Mouse (Mus musculus) limb, embryonic 14.5 days (tissue): ENCODE results near the gene Sel1l3. TPM values are rescaled to one million over a fixed set of nuclear protein-coding genes. Genes with fewer than 3 reads are reported as not detected.

Source experiments
- ATAC-seq: fragments of 200-750 bp; cut with Nextera tagmentation; 2 replicates; pipeline ENCODE4 v1.8.0; 2017; ENCODE audit warnings: low read depth, moderate number of reproducible peaks, moderate TSS enrichment; ENCODE audit not compliant: low FRiP score
- DNase-seq: peaks from one replicate; pipeline ENCODE4 v3.0.0-alpha.2; 2015; ENCODE audit warnings: low spot score
- H3K27ac ChIP-seq: fragments of 300-500 bp; sonication (generic); replicated peaks from 2 replicates; pipeline ENCODE4 v1.5.1; 2014; ENCODE audit warnings: low read depth, mild to moderate bottlenecking, low read length, moderate library complexity, mixed read lengths
- H3K27me3 ChIP-seq: fragments of 300-500 bp; sonication (generic); 2 replicates; pipeline ENCODE4 v1.6.1; 2014; ENCODE audit warnings: low read length, mixed read lengths; ENCODE audit not compliant: control insufficient read depth, insufficient read depth
- H3K36me3 ChIP-seq: fragments of 300-500 bp; sonication (generic); 2 replicates; pipeline ENCODE4 v1.6.1; 2014; ENCODE audit warnings: mild to moderate bottlenecking, low read length, moderate library complexity, mixed read lengths; ENCODE audit not compliant: control insufficient read depth, insufficient read depth
- H3K4me1 ChIP-seq: fragments of 300-500 bp; sonication (generic); 2 replicates; pipeline ENCODE4 v1.6.1; 2014; ENCODE audit warnings: antibody characterized with exemption, low read length, mixed read lengths; ENCODE audit not compliant: control insufficient read depth, insufficient read depth
- H3K4me2 ChIP-seq: fragments of 300-500 bp; sonication (generic); replicated peaks from 2 replicates; pipeline ENCODE4 v1.6.1; 2014; ENCODE audit warnings: low read depth, mild to moderate bottlenecking, low read length, moderate library complexity; ENCODE audit not compliant: severe bottlenecking
- H3K4me3 ChIP-seq: fragments of 300-500 bp; sonication (generic); replicated peaks from 2 replicates; pipeline ENCODE4 v1.5.1; 2014; ENCODE audit warnings: low read length
- H3K9ac ChIP-seq: fragments of 300-500 bp; sonication (generic); 2 replicates; pipeline ENCODE4 v1.6.1; 2014; ENCODE audit warnings: mild to moderate bottlenecking, low read depth, low read length, moderate library complexity; ENCODE audit not compliant: severe bottlenecking
- H3K9me3 ChIP-seq: fragments of 300-500 bp; sonication (generic); 2 replicates; pipeline ENCODE4 v1.6.1; 2016; ENCODE audit warnings: low read length; ENCODE audit not compliant: control insufficient read depth
- POLR2A ChIP-seq: fragments of 200-500 bp; IDR thresholded peaks from 2 replicates; pipeline ENCODE4 v1.8.0; 2012; ENCODE audit warnings: inconsistent platforms, mild to moderate bottlenecking, moderate library complexity, borderline replicate concordance; ENCODE audit not compliant: insufficient read depth, insufficient read length; ENCODE audit errors: extremely low read depth
- whole genome bisulfite sequencing: fragments of 180-500 bp; shearing (Covaris S2); extraction: QIAGEN DNeasy Blood & Tissue Kit; methylation state at CpG from one replicate; pipeline ENCODE4 v1.1.7; 2014; 5-methylcytosine and 5-hydroxymethylcytosine counted together
- polyA plus RNA-seq, 2 experiments: library from polyadenylated mRNA; depleted of rRNA in 1 of 2; stranded (reverse) in 1 of 2; unstranded in 1 of 2; fragments of >200 nt; fragmentation: Nextera tagmentation in 1 of 2; extraction: Ambion mirVana in 1 of 2; gene quantifications; 2 replicates each; pipeline versions ENCODE4 v1.2.1 to v1.2.3; 2012 to 2014

The Sel1l3 gene
- polyA plus RNA-seq, 2 experiments, result 3.6 to 4.6 TPM

GRCm38 (mm10) chr5:53208731-53209130, 5.0 kb downstream of the Sel1l3 start:
- no peaks in the 10 kb centered on the region for H3K36me3 ChIP-seq
- no peak for ATAC-seq

GRCm38 (mm10) chr5:53206575-53206974, 7.2 kb downstream of the Sel1l3 start:
- Histone ChIP-seq H3K4me1 (no peaks in the 10 kb centered on the region), H3K4me3 (no peak overlapping the region), H3K27me3 (0 out of 2 replicates have a peak, but pooled peaks cover 6% of the 10 kb centered on the region), H3K27ac (no peak overlapping the region), H3K9me3 (no peaks in the 10 kb centered on the region), H3K4me2 (no peak overlapping the region), H3K36me3 (no peaks in the 10 kb centered on the region), H3K9ac (no peak overlapping the region)
- TF ChIP-seq POLR2A, result no peak
- DNase-seq, result no peak
- ATAC-seq, result no peak
- 68% methylated on average over 5 of the region's 5 CpGs for WGBS

More at GRCm38 (mm10) chr5:53208731-53209130, 5.0 kb downstream of the Sel1l3 start:
- peaks cover 23% of the 10 kb centered on the region for H3K27me3 ChIP-seq
- 91% methylated on average over 1 of the region's 1 CpGs for WGBS
- peaks cover 9% of the 10 kb centered on the region; the same call in 1 of the 2 replicates for H3K4me1 ChIP-seq
- no peak overlapping the region for H3K27ac ChIP-seq
- H3K9me3 ChIP-seq, result no peaks in the 10 kb centered on the region
- no peak overlapping the region for H3K4me3 ChIP-seq
- H3K4me2 ChIP-seq, result no peak overlapping the region
- DNase-seq, result no peak
- TF ChIP-seq POLR2A, result no peak
- no peak overlapping the region for H3K9ac ChIP-seq

- Histone ChIP-seq H3K27ac (no peak overlapping the region), H3K9me3 (no peaks in the 10 kb centered on the region), H3K36me3 (no peaks in the 10 kb centered on the region), H3K27me3 (no peaks in the 10 kb centered on the region), H3K4me3 (no peak overlapping the region), H3K4me2 (no peak overlapping the region), H3K4me1 (no peaks in the 10 kb centered on the region), H3K9ac (no peak overlapping the region)
- WGBS, result 77% methylated on average over 8 of the region's 8 CpGs
- DNase-seq (no peak), ATAC-seq (no peak)
- TF ChIP-seq POLR2A, result no peak
Observed at GRCm38 (mm10) chr5:53202748-53203147, 11.0 kb downstream of the Sel1l3 start.

DNA sequence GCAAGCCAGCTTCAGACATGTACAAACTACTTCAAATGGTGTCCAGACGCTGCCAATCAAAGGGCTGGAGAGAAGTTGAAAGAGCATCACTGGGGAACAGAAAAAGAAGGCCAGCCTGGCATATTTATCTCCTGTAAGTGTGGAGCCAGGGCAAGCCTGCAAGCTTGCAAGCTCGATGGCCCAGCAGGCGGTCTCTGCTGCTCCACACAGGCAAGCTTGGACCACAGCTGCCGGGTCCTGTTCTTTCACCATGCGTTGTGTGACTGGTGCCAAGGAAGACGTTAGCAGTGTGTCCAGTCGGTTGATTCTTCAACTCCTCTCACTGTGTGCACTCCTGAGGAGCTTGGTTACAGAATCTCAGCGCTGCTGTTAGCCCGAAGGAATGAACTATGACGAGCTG, 12.9 kb downstream of the Sel1l3 start:
- H3K27ac ChIP-seq, result no peak overlapping the region
- no peak overlapping the region for H3K4me2 ChIP-seq
- WGBS, result 76% methylated on average over 10 of the region's 10 CpGs
- no peak for TF ChIP-seq POLR2A
- no peaks in the 10 kb centered on the region for H3K36me3 ChIP-seq
- ATAC-seq (no peak), DNase-seq (no peak)
- H3K9me3 ChIP-seq, result no peaks in the 10 kb centered on the region
- H3K4me1 ChIP-seq, result no peaks in the 10 kb centered on the region
- no peaks in the 10 kb centered on the region for H3K27me3 ChIP-seq
- H3K9ac ChIP-seq, result no peak overlapping the region
- H3K4me3 ChIP-seq, result no peak overlapping the region

DNA sequence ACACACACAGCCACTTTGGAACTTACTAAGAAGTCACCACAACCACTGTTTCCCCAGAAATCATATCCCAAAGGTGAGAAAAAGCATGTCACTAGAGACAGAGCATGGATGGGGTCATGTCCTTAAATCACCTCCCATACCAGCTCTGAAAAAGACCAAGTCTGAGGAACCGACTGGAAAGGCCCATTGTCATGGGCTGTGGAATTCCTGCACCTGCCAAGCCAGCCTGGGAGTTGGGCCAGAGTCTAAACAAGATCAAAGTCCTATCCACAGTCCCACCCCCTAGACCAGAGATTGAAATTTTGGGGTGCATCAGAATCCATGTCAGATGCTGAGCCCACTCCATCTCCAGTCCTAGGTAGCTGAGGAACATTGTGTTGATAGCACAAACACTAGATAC, 15.3 kb downstream of the Sel1l3 start:
- Histone ChIP-seq H3K4me1 (no peaks in the 10 kb centered on the region), H3K9ac (no peak overlapping the region), H3K9me3 (no peaks in the 10 kb centered on the region), H3K27ac (no peak overlapping the region), H3K4me3 (no peak overlapping the region), H3K36me3 (no peaks in the 10 kb centered on the region), H3K27me3 (no peaks in the 10 kb centered on the region), H3K4me2 (no peak overlapping the region)
- no peak for TF ChIP-seq POLR2A
- no peak for ATAC-seq
- no peak for DNase-seq
- 46% methylated on average over 1 of the region's 1 CpGs for WGBS

DNA sequence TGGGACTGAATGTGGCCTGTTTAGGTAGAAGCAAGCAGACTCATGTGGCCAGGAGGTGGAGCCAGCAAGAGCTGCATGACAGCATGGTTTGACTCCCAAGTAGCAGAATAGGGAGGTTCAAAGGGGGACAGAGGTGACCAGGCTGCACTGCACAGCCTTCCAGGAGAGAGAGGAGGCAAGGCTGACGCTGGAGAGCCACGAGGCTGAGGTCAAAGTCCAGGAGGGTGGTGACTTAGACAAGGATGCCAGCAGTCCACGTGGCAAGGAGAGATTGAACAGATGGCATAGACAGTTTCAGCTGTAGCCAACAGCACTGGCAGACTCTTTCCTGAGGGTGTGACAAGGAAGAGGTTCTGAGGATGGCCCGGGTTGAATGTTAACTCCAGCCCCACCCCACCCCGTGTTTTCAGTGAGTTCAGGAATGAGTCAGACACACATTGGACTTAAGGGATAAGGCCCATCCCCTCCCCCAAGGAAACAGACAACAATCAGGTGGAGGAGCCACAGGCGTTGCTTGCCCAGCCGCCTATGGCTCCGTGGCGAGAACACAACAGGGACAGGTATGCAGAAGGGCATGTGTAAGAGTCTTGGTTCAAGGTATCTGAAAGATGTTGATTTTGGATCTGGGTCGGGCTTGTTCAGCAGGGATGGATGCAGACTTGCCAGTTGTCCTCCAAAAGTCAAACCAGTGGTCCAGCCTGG, 17.2 kb downstream of the Sel1l3 start:
- H3K4me2 ChIP-seq, result no peak overlapping the region
- no peak overlapping the region for H3K9ac ChIP-seq
- no peaks in the 10 kb centered on the region for H3K9me3 ChIP-seq
- no peaks in the 10 kb centered on the region for H3K4me1 ChIP-seq
- H3K27me3 ChIP-seq, result no peaks in the 10 kb centered on the region
- ATAC-seq (no peak), DNase-seq (no peak)
- no peak overlapping the region for H3K4me3 ChIP-seq
- WGBS, result 66% methylated on average over 10 of the region's 10 CpGs
- no peak overlapping the region for H3K27ac ChIP-seq
- no peak for TF ChIP-seq POLR2A
- no peaks in the 10 kb centered on the region for H3K36me3 ChIP-seq
